Mouse (Mus musculus): ENCODE measurements around the gene Mthfsd.

DNA sequence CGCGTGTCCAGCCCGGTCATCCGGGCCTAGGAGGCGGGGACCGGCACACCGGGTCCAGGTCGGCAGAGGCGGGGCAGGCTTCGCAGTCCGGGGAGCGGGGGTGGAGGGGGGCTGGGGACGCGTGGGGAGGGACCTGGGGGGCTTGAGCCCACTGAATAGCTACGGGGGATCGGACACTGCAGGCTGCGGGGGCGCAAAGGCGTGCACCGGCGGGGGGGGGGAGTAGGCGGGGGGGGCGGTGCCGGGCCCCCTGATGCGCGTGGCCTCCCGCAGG is 24.3 kb downstream of the Mthfsd start:
- TF ChIP-seq ZC3H11A (IDR thresholded peaks at IDR 0.05; ENCODE audit: borderline replicate concordance, low read depth, low read length) (no peak), CHD2 (IDR thresholded peaks at IDR 0.05; ENCODE audit: low read depth, low read length) (no peak), ZNF384 (IDR thresholded peaks at IDR 0.05; ENCODE audit: low read depth, low read length) (no peak), MAFK (IDR thresholded peaks at IDR 0.05; ENCODE audit: insufficient read depth, low read depth, low read length) (no peak)
